Mouse (Mus musculus) T-helper 2 cell (primary cell): ENCODE results near the gene Zfp710.
"Not testable (repeated sequence)": the region's sequence is repeated elsewhere in the genome, so short reads cannot be mapped to it uniquely, and the experiment has no call there.

Experiments
- in situ Hi-C: fragments of 300-600 bp; cut with MboI, MseI; formaldehyde crosslinking; loops from one replicate; pipeline ENCODE4 v1.15.1; 2025; ENCODE audit warnings: high pct_unique_total_duplicates

Gene Zfp710

GRCm38 (mm10) chr7:80026118-80026989 is 1.7 kb downstream of the Zfp710 start:
- in situ Hi-C loops = loop anchor here (10.0 kb wide), 1 partner anchor 1322 kb away; no protein-coding TSS in a partner anchor

DNA sequence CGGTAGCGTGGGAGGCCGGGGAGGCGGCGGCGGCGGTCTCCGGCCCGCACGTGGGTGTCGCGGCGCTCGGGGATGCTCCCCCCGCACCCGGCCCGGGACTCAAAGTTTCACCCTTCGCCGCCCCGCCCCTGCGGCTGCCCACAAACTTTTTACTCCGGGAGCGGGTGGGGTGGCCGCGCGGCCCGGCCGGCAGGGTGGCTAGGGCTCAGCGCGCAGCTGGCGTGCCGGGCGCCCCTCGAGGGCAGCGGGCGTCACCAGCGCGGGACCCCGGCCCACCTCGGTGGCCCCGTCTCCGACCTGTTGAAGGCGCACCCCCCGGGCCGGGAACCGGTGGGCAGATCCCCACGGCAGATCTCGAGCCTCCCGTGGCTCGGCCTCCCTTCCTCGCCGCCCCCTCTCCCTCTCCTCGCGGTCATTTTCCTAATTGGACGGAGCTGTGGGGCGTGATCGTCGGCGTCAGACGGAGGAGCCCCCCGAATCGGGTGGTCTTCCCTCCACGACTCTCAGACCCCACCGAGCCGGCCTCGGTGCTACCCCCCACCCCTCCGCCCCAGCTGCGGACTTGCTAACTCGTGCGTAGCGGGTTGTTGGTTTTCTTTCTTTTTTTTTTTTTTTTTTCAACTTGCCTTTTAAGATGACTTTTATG is 2.5 kb downstream of the Zfp710 start:
- in situ Hi-C loops = loop anchor here (10.0 kb wide), 1 partner anchor 1322 kb away; no protein-coding TSS in a partner anchor

DNA sequence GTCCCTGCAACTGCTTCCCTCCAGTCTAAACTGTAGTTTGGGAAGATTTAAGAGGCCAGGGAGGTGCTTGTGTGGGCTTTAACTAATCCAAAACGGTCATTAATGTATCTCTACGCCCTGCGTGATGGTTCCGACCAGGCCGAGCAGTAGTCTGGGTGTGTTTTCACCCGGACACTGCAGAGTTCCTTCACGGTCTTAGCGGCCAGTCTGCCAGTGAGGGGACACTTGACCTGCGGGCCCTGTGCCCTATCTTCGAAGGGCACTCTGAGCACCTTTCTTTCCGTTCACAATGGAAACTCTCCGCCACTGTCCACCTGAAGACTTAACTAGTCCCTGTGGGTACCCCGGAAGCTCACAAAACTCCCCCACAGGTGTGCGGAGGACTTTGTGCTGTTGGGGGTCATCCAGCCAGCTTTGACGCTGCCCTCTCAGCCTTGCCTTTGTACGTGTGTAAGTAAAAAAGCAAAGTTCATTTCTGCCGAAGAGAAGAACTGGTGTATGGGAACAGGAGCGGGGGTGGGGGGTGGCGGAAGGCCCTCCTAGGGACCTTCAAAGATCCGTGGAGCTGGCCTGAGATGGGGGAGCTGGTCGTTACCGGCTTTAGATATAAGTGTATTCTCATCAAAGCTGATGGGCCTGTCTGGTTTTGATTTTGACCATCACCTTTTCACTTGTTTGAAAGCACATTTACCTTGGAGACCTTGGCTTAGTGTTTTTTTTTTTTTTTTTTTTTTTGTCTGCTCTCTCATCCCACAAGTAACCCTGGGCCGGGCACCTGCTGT is 3.2 kb downstream of the Zfp710 start:
- in situ Hi-C loops = loop anchor here (10.0 kb wide), 1 partner anchor 1323 kb away; no protein-coding TSS in a partner anchor

DNA sequence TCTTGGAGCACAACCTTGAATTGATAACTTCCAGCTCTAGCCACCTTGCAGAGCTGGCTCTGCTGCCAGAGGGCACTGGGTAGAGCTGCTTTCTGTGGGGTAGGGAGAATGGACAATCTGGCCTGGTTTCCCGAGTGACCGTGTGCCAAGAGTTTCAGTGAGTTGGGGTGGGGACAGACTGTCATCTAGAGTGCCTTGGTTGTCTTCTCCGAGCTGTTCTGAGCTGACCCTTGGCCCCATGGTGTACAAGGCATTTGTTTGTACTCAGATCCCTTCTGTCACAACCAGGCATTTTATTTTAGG is 3.8 kb downstream of the Zfp710 start:
- in situ Hi-C loops = loop anchor here (10.0 kb wide), 1 partner anchor 1324 kb away; no protein-coding TSS in a partner anchor

DNA sequence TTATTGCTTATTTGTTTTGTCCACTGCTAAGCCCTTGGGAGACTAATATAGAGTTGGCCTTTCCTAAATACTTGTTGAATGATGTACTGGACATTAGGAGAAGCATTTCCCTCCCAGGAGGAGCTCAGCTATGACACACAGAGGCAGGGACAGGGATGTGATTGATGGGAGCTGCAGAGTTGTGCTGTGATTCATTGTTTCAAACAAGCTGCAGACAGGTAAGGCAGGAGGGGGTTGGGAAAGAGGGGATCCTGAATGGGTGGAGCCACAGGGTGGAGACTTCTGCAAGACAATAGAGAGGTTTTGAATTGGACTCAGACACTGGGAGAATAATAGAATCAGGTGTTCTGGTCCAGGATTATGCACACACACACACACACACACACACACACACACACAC is 5.4 kb downstream of the Zfp710 start:
- in situ Hi-C loops = no loop called here

DNA sequence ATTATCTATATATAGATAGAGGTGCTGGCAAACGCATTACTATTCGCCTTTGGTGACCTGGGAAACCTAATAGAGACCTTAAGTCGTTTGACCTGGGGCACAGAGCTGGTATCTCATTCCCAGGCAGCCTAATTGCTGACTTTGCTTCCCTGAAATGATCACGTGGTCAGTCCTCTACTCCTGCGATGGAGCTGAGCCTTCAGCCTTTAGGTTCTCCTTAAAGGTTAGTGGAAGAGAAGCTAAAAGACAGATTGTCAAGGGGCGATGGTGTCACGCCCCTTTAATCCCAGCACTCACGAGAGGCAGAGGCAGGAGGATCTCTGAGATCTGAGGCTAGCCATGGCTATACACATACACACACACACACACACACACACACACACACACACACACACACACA is 5.9 kb downstream of the Zfp710 start:
- in situ Hi-C loops = no loop called here

GRCm38 (mm10) chr7:80030987-80031386 is 6.4 kb downstream of the Zfp710 start:
- in situ Hi-C loops = no loop called here

DNA sequence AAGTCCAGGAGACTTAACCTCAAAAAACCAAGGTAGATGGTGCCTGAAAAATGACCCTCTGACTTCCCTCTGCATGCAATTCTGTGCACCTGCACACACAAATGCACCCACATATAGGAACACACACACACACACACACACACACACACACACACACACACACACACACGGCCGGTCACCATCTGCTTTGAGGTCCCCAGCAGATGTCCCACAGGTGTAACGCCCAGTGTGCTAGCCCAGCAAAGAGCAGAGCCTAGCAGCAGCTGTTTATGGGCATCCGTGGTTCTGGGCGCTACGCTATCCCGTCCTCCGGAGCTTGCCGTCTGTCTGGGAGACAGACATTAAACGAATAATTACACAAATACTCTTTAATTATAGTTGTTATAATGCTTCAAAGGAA is 6.9 kb downstream of the Zfp710 start:
- in situ Hi-C loops = no loop called here

- in situ Hi-C loops = no loop called here
These were observed 7.8 kb downstream of the Zfp710 start for GRCm38 (mm10) chr7:80032216-80033052.

- in situ Hi-C loops = no loop called here
These were observed 8.6 kb downstream of the Zfp710 start for GRCm38 (mm10) chr7:80033064-80033717.

DNA sequence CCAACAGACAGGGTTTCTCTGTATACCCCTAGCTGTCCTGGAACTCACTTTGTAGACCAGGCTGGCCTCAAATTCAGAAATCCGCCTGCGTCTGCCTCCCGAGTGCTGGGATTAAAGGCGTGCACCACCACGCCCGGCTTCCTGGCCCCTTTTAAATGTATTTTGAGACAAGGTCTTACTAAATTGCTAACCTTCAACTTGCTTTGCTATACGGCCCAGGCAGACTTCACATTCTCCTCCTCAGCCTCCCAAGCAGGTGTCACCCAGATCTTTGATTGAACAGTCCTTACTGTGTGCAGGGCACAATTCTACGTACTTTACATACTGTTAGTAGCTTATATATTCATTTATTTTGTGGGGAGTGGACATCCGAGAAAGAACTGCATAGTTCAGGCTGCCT is 9.2 kb downstream of the Zfp710 start:
- in situ Hi-C loops = no loop called here

DNA sequence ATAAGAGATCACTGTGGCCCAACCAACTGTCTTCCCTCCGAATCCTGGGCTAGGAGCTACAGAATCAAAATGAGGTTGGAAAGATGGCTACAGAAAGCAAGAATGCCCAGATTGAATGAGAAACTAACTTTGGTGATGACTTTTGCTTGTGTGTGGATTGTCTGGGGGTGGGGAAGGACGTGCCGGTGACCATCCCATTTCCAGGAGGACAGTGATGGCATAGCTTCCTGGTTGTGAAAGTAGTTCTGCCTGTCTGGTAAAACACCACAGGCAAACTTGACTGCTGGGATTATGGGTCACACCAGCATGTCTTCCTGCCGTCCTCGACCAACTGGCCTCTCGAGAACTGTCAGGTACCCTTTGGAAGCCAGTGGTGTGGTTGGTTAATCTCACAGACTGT is 10.5 kb downstream of the Zfp710 start:
- in situ Hi-C loops = no loop called here

- in situ Hi-C loops = no loop called here
These were observed 11.1 kb downstream of the Zfp710 start for GRCm38 (mm10) chr7:80035748-80036147.

DNA sequence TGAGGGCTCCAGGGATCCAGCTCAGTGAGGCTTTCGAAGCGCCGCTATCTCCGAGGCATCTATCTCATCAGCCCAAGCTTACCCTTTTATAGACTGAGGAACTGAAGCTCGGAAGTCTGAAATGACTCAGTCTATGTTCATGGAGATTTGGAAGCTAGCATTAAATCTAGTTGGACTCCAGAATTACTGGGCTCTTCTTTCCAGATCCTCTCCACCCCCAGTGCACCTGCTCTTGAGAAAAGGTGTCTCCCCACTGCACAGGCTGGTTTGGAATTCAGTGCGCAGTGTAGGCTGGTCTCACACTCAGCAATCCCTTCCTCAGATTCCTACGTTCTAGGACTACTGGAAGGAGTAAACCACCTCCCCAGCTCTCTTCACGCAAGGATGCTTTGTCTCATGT is 15.1 kb downstream of the Zfp710 start:
- in situ Hi-C loops = no loop called here

- in situ Hi-C loops = no loop called here
These were observed 19.6 kb downstream of the Zfp710 start for GRCm38 (mm10) chr7:80044170-80044569.

- in situ Hi-C loops = no loop called here
These were observed 22.4 kb downstream of the Zfp710 start for GRCm38 (mm10) chr7:80047041-80047440.

DNA sequence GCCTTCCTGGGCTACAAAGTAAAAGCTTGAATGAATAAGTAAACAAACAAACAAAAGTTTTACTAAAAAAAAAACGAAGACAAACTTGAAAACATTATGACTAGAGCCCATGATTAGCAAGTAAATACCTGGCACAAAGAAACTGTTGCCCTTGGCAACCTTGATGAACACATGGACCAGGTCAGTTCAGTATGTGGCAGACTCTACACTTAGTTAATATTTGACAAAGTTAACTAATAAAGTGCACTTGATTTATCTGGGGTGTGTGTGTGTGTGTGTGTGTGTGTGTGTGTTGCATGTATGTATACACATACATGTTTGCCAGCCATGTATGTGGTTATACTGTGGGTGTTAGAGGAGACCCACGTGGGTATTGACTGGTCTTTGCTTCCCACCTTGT is 25.1 kb downstream of the Zfp710 start:
- in situ Hi-C loops = no loop called here

- in situ Hi-C loops = not testable (repeated sequence)
These were observed 25.8 kb downstream of the Zfp710 start for GRCm38 (mm10) chr7:80050382-80050781.

DNA sequence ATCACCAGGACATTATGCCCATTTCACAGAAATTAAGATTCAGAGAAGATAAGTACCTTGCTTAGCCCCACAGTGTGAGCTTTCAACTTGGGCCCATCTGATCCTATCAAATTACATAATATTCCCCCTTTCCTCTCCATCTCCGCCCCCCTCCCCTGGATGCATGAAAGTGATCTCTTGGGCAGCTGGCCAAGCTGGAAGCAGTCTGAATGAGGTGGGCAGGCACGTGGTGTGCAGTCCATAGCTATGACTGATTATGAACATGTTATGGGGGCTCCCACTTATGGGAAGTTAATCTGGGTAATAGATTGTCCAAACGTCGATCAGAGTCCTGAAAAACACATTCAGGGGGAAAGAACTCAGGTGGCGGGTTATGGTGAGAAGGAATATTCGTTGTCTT is 27.2 kb downstream of the Zfp710 start:
- in situ Hi-C loops = no loop called here

DNA sequence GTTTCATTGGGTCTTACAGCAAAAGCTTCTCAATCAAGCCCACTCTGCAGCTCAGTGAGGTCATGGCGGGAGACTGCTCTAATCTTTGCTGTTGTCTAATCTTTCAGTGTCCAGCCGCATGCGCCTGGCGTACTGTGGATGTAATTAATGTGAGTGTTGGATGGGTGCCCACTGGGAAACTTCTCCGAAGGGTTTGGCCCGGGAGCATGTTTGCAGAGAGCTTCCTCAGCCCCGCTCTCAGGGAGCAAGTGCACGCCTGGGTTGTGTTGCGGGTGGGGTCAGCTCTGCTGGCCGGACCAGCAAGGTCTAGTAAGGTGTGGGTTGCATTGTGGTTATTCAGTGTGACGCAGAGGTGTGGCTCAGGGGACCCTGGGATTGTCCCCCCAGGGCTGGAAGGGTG is 27.6 kb downstream of the Zfp710 start:
- in situ Hi-C loops = no loop called here

DNA sequence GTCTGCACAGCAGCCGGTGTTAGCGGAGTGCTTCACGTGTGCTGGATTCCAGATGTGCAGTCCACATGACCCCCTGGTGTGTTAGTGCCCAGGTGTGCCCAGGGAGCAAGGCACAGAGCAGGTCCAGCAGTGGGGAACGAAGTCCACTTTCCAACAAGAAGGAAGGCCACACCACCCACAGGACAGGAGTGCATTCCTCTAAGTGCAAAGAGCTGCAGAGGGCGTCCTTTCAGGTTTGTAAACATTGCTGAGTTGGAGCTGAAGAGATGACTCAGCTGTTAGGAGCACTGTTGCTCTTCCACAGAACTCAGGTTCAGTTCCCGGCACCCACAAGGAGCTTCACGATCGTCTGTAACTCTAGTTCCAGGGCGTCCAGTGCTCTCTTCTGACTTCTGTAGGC is 28.5 kb downstream of the Zfp710 start:
- in situ Hi-C loops = no loop called here
